Mouse (Mus musculus) neural tube, embryonic 14.5 days (tissue): ENCODE data around the gene Chml. TPM values are rescaled to one million over a fixed set of nuclear protein-coding genes. Genes with fewer than 3 reads are reported as not detected.

Experiments used
- ATAC-seq: fragments of 200-750 bp; cut with Nextera tagmentation; 2 replicates; pipeline ENCODE4 v1.8.0; 2017; ENCODE audit warnings: low read depth, mild to moderate bottlenecking, moderate TSS enrichment, moderate library complexity
- H3K27ac ChIP-seq: fragments of 300-500 bp; sonication (generic); 2 replicates; pipeline ENCODE4 v1.5.1; 2014; ENCODE audit warnings: low read depth, mild to moderate bottlenecking, control low read depth, low read length, moderate library complexity, mixed read lengths
- H3K27me3 ChIP-seq: fragments of 300-500 bp; sonication (generic); 2 replicates; pipeline ENCODE4 v1.6.1; 2014; ENCODE audit warnings: low read length; ENCODE audit not compliant: control insufficient read depth, insufficient read depth
- H3K36me3 ChIP-seq: fragments of 300-500 bp; sonication (generic); 2 replicates; pipeline ENCODE4 v1.6.1; 2014; ENCODE audit warnings: low read length, mixed read lengths; ENCODE audit not compliant: control insufficient read depth, insufficient read depth
- H3K4me1 ChIP-seq: fragments of 300-500 bp; sonication (generic); 2 replicates; pipeline ENCODE4 v1.6.1; 2014; ENCODE audit warnings: low read length; ENCODE audit not compliant: control insufficient read depth, insufficient read depth
- H3K4me2 ChIP-seq: fragments of 300-500 bp; sonication (generic); 2 replicates; pipeline ENCODE4 v1.6.1; 2014; ENCODE audit warnings: mild to moderate bottlenecking, low read depth, low read length, control low read depth
- H3K4me3 ChIP-seq: fragments of 300-500 bp; sonication (generic); 2 replicates; pipeline ENCODE4 v1.5.1; 2014; ENCODE audit warnings: low read depth, low read length, control low read depth, mixed read lengths
- H3K9ac ChIP-seq: fragments of 300-500 bp; sonication (generic); replicated peaks from 2 replicates; pipeline ENCODE4 v1.6.1; 2014; ENCODE audit warnings: low read depth, mild to moderate bottlenecking, control low read depth, low read length, mixed read lengths
- H3K9me3 ChIP-seq: fragments of 300-500 bp; sonication (generic); 2 replicates; pipeline ENCODE4 v1.6.1; 2016; ENCODE audit warnings: low read length; ENCODE audit not compliant: control insufficient read depth
- WGBS: fragments of 180-500 bp; shearing (Covaris S2); extraction: QIAGEN DNeasy Blood & Tissue Kit; methylation state at CpG from one replicate; pipeline ENCODE4 v1.1.7; 2014; 5-methylcytosine and 5-hydroxymethylcytosine counted together
- polyA plus RNA-seq: library from polyadenylated mRNA; unstranded; fragments of >200 nt; fragmentation: Nextera tagmentation; extraction: Ambion mirVana; gene quantifications from 2 replicates; pipeline ENCODE4 v1.2.1, GENCODE M21; 2014

The Chml gene
- polyA plus RNA-seq, 1 experiment from 2014 or later: 5.6 TPM

DNA sequence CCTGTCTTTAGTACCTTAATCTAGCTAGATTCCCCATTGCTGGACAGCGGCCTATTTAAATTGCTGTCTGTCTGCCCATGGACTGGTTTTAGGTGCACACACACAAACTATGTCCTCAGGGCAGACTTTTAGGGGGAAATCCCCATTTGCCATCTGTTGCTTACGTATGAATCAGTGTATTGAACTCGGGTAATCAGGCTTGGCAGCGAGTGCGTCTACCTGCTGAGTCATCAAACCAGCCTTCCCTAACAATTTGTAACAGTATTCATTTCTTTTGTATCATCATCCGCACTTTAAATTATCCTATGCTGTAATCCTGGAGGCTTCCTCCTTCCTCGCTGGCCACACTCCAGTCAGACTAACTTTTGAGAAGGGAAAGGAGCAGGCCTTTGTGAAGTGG, 22.7 kb downstream of the Chml start:
- no peak for ATAC-seq
- Histone ChIP-seq H3K36me3 (no peaks in the 10 kb centered on the region), H3K9me3 (no peaks in the 10 kb centered on the region), H3K4me2 (no peak overlapping the region), H3K9ac (no peak overlapping the region), H3K4me1 (no peaks in the 10 kb centered on the region), H3K4me3 (no peak overlapping the region), H3K27me3 (no peaks in the 10 kb centered on the region), H3K27ac (no peak overlapping the region)
- WGBS: 73% methylated on average over 7 of the region's 7 CpGs

DNA sequence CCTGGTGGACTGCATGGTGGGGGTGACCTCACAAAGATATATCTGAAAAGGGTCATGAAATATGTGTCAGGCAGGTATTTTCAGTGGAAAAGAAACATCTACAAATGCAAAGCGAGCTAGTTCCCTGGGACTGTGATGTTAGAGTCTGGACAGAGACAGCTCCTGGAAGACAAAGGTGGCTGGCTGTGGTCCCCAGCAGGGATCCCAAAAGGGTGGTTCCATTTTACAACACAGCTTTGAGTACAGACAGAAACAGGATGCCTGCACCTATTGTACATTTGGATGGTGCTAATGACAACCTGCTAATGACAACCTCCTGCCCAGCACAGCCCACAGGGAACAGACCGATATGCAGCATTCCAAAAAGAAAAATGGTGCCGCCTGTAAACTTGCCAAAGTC, 23.2 kb downstream of the Chml start:
- no peaks in the 10 kb centered on the region for H3K9me3 ChIP-seq
- H3K36me3 ChIP-seq: no peaks in the 10 kb centered on the region
- 84% methylated on average over 3 of the region's 3 CpGs for WGBS
- H3K4me3 ChIP-seq: no peak overlapping the region
- H3K4me1 ChIP-seq: no peaks in the 10 kb centered on the region
- H3K27ac ChIP-seq: no peak overlapping the region
- H3K9ac ChIP-seq: no peak overlapping the region
- ATAC-seq: no peak
- H3K27me3 ChIP-seq: no peaks in the 10 kb centered on the region
- no peak overlapping the region for H3K4me2 ChIP-seq

GRCm38 (mm10) chr1:175668666-175669405, 23.9 kb downstream of the Chml start:
- no peak overlapping the region for H3K9ac ChIP-seq
- no peak overlapping the region for H3K4me3 ChIP-seq
- H3K4me1 ChIP-seq: no peaks in the 10 kb centered on the region
- H3K36me3 ChIP-seq: no peaks in the 10 kb centered on the region
- H3K27me3 ChIP-seq: no peaks in the 10 kb centered on the region
- ATAC-seq: peak; percentile 76; the same call in 1 of the 2 replicates
- no peak overlapping the region for H3K4me2 ChIP-seq
- H3K9me3 ChIP-seq: no peaks in the 10 kb centered on the region
- WGBS: 82% methylated on average over 5 of the region's 5 CpGs
- H3K27ac ChIP-seq: no peak overlapping the region

DNA sequence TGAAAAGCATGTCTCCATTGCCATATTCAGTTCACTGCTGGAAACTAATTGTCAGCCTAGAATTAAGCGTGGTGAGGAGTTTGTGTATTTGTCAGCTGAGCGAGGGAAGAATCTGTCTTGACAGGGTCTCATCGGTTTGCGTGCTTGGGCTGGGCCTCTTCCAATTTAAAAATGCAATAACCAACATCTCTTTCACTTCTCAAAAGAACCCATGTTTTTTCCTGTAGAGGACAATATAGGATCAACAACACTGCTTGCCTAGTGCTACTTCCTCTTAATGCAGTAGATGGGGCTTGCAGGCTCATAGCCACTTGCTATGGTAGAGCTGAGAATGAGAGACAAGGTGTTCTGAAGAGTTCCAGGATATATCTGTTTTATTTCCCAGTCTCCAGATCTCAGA, 32.8 kb downstream of the Chml start:
- no peak for ATAC-seq
- 96% methylated on average over 4 of the region's 4 CpGs for WGBS
- no peaks in the 10 kb centered on the region for H3K36me3 ChIP-seq
- H3K4me3 ChIP-seq: no peak overlapping the region
- no peaks in the 10 kb centered on the region for H3K9me3 ChIP-seq
- no peak overlapping the region for H3K4me2 ChIP-seq
- H3K27me3 ChIP-seq: no peaks in the 10 kb centered on the region
- no peaks in the 10 kb centered on the region for H3K4me1 ChIP-seq
- no peak overlapping the region for H3K9ac ChIP-seq
- no peak overlapping the region for H3K27ac ChIP-seq

DNA sequence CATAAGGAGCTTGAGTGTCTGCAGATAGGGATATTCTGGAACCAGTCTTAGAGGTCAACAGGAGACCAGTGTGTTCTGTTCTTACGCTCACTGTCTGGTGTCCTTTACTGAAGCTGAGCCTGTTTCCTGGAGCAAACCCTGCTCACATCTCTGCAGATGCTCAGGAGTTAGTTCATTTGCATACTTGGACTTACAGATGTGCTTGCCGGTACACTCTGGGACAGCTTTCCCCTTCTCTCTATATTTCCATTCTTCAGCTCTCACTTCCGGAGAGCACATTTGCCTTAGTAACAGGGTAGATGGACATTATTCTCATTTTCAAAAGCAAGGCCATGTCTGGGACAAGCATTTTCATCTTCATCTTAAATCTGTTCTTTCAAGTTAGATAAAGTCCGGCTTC, 44.1 kb downstream of the Chml start:
- no peak overlapping the region for H3K4me2 ChIP-seq

DNA sequence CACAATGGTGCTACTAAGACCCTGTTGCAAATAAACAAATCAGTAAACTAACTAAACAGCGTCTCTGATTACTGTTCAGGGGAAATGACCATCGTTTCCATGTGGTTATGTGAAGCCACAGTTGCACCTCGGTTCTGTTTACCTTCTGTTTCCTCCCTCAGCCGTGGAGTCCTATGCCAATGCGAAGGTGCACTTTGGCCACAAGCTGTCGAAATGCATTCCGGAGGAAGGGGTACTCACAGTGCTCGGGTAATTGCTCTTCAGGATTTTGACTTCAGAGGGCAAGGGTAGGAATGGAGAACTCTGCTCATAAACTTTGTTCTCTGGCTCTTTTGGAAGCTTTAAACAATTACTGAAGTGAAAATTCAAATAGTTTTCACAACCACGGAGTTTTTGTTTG, 45.7 kb downstream of the Chml start:
- 82% methylated on average over 9 of the region's 9 CpGs for WGBS

More for the DNA sequence above, 44.1 kb downstream of the Chml start:
- Histone ChIP-seq H3K9me3 (no peaks in the 10 kb centered on the region), H3K4me3 (no peak overlapping the region), H3K27me3 (no peaks in the 10 kb centered on the region), H3K36me3 (no peaks in the 10 kb centered on the region), H3K9ac (no peak overlapping the region), H3K27ac (no peak overlapping the region), H3K4me1 (no peaks in the 10 kb centered on the region)
- WGBS: 98% methylated on average over 4 of the region's 4 CpGs
- no peak for ATAC-seq

GRCm38 (mm10) chr1:175643496-175644265, 49.0 kb downstream of the Chml start:
- Histone ChIP-seq H3K4me3 (no peak overlapping the region), H3K27me3 (no peaks in the 10 kb centered on the region), H3K9ac (no peak overlapping the region), H3K4me1 (no peaks in the 10 kb centered on the region), H3K4me2 (no peak overlapping the region), H3K9me3 (no peaks in the 10 kb centered on the region), H3K36me3 (no peaks in the 10 kb centered on the region), H3K27ac (no peak overlapping the region)
- WGBS: 81% methylated on average over 5 of the region's 5 CpGs
- ATAC-seq: no peak

More for the DNA sequence above, 45.7 kb downstream of the Chml start:
- Histone ChIP-seq H3K9ac (no peak overlapping the region), H3K4me1 (no peaks in the 10 kb centered on the region), H3K27me3 (no peaks in the 10 kb centered on the region), H3K27ac (no peak overlapping the region), H3K4me3 (no peak overlapping the region), H3K9me3 (no peaks in the 10 kb centered on the region), H3K36me3 (no peaks in the 10 kb centered on the region), H3K4me2 (no peak overlapping the region)
- no peak for ATAC-seq

- ATAC-seq: no peak
- Histone ChIP-seq H3K9me3 (no peaks in the 10 kb centered on the region), H3K36me3 (no peaks in the 10 kb centered on the region), H3K4me3 (no peak overlapping the region), H3K9ac (no peak overlapping the region), H3K27ac (no peak overlapping the region), H3K4me1 (no peaks in the 10 kb centered on the region), H3K4me2 (no peak overlapping the region), H3K27me3 (no peaks in the 10 kb centered on the region)
- 83% methylated on average over 6 of the region's 6 CpGs for WGBS
Measured at GRCm38 (mm10) chr1:175640435-175641150, 52.1 kb downstream of the Chml start.

- H3K4me2 ChIP-seq: no peak overlapping the region
- no peak overlapping the region for H3K27ac ChIP-seq
- ATAC-seq: no peak
- H3K36me3 ChIP-seq: no peaks in the 10 kb centered on the region
- no peaks in the 10 kb centered on the region for H3K9me3 ChIP-seq
- no peak overlapping the region for H3K9ac ChIP-seq
- 84% methylated on average over 7 of the region's 7 CpGs for WGBS
- H3K27me3 ChIP-seq: no peaks in the 10 kb centered on the region
- no peak overlapping the region for H3K4me3 ChIP-seq
- no peaks in the 10 kb centered on the region for H3K4me1 ChIP-seq
Measured at GRCm38 (mm10) chr1:175639072-175639471, 53.6 kb downstream of the Chml start.
